Mouse (Mus musculus) thymus, postnatal 4 days (tissue): ENCODE data around the gene Ralgps1.

Source experiments
- DNase-seq: peaks from one replicate; pipeline ENCODE4 v3.0.0; 2021

The Ralgps1 gene

GRCm38 (mm10) chr2:33320568-33320967 lies 50.7 kb downstream of the Ralgps1 start:
- no peak for DNase-seq

- no peak for DNase-seq
These were observed 51.4 kb downstream of the Ralgps1 start for GRCm38 (mm10) chr2:33319934-33320333.

- DNase-seq: no peak
These were observed 51.8 kb downstream of the Ralgps1 start for GRCm38 (mm10) chr2:33319455-33319854.

- DNase-seq: no peak
These were observed 52.8 kb downstream of the Ralgps1 start for GRCm38 (mm10) chr2:33318491-33318964.

GRCm38 (mm10) chr2:33316516-33316915 lies 54.8 kb downstream of the Ralgps1 start:
- peak; percentile 64 for DNase-seq

GRCm38 (mm10) chr2:33316063-33316405 lies 55.3 kb downstream of the Ralgps1 start:
- no peak for DNase-seq

GRCm38 (mm10) chr2:33315233-33316062 lies 55.8 kb downstream of the Ralgps1 start:
- no peak for DNase-seq

- no peak for DNase-seq
These were observed 61.9 kb downstream of the Ralgps1 start for GRCm38 (mm10) chr2:33309426-33309825.

GRCm38 (mm10) chr2:33306565-33306964 lies 64.7 kb downstream of the Ralgps1 start:
- DNase-seq: no peak

GRCm38 (mm10) chr2:33303416-33303947 lies 67.8 kb downstream of the Ralgps1 start:
- no peak for DNase-seq

GRCm38 (mm10) chr2:33302828-33303227 lies 68.5 kb downstream of the Ralgps1 start:
- peak; percentile 61 for DNase-seq

- DNase-seq: no peak
These were observed 68.9 kb downstream of the Ralgps1 start for GRCm38 (mm10) chr2:33302405-33302804.

- no peak for DNase-seq
These were observed 70.8 kb downstream of the Ralgps1 start for GRCm38 (mm10) chr2:33300371-33301046.

- no peak for DNase-seq
These were observed 72.4 kb downstream of the Ralgps1 start for GRCm38 (mm10) chr2:33298928-33299327.

- DNase-seq: no peak
These were observed 76.2 kb downstream of the Ralgps1 start for GRCm38 (mm10) chr2:33295115-33295514.

- DNase-seq: no peak
These were observed 79.2 kb downstream of the Ralgps1 start for GRCm38 (mm10) chr2:33292057-33292456.

- DNase-seq: no peak
These were observed 80.8 kb downstream of the Ralgps1 start for GRCm38 (mm10) chr2:33290491-33290890.

GRCm38 (mm10) chr2:33288837-33289236 lies 82.4 kb downstream of the Ralgps1 start:
- no peak for DNase-seq

- DNase-seq: no peak
These were observed 87.6 kb downstream of the Ralgps1 start for GRCm38 (mm10) chr2:33283674-33284073.

GRCm38 (mm10) chr2:33282877-33283276 lies 88.4 kb downstream of the Ralgps1 start:
- DNase-seq: no peak

GRCm38 (mm10) chr2:33281807-33282206 lies 89.5 kb downstream of the Ralgps1 start:
- no peak for DNase-seq

- no peak for DNase-seq
These were observed 90.8 kb downstream of the Ralgps1 start for GRCm38 (mm10) chr2:33280525-33280924.

GRCm38 (mm10) chr2:33279758-33280157 lies 91.5 kb downstream of the Ralgps1 start:
- DNase-seq: no peak
